Mouse (Mus musculus) small intestine, adult 10 weeks (tissue): ENCODE results near the gene Sp4. TPM values are rescaled to one million over a fixed set of nuclear protein-coding genes. Genes with fewer than 3 reads are reported as not detected.

Experiments
- polyA plus RNA-seq: library from polyadenylated mRNA; stranded (reverse); fragments of 350-450 nt; fragmentation: Illumina TruSeq; extraction: RNeasy Lipid Tissue Mini Kit (QIAGEN cat#74804); gene quantifications from one replicate; pipeline ENCODE4 v1.2.3, GENCODE M21; 2014; ENCODE audit warnings: low replicate concordance

The Sp4 gene
- polyA plus RNA-seq, result 14.8 TPM

DNA sequence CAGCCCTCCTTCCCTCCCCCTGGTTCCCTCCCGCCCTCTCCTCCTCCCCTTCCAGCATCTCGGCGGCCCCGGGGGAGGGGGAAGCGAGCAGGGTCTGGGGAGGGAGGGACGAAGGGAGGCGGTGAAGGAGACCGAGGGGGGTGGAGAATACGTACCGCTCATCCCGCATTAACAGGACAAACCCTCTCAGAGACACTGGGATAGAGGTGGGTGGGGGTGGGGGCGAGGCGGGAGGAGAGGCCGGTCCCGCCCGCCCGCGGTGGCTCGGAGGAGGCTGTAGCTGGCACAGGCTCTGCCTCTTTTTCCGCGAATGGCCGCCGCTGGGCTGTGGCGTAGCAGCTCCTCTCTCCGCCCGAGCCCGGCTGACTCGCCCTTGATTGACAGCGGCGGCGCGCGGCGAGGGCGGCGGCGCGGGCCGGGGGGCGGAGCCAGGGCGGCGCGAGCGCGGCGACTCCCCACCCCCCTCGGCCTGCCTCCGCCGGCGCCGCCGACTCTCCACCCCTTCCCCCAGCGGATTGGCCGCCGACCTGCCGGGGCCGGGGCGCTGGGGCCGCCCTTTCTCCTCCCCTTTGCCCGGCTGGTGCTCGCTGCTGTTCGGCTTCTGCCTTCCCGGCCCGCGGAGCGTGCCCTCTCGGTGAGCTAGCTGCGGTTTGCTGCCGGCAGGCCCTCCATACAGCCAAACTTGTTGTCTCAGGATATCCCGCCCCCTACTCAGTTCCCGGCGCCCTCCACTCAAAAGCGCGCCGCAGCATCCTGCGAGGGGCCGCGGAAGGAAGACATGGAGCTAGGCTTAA, at the start of gene Sp4:
Gene Sp4, minus strand, starts transcription at position 369 of the 794 bp plus-strand sequence.

DNA sequence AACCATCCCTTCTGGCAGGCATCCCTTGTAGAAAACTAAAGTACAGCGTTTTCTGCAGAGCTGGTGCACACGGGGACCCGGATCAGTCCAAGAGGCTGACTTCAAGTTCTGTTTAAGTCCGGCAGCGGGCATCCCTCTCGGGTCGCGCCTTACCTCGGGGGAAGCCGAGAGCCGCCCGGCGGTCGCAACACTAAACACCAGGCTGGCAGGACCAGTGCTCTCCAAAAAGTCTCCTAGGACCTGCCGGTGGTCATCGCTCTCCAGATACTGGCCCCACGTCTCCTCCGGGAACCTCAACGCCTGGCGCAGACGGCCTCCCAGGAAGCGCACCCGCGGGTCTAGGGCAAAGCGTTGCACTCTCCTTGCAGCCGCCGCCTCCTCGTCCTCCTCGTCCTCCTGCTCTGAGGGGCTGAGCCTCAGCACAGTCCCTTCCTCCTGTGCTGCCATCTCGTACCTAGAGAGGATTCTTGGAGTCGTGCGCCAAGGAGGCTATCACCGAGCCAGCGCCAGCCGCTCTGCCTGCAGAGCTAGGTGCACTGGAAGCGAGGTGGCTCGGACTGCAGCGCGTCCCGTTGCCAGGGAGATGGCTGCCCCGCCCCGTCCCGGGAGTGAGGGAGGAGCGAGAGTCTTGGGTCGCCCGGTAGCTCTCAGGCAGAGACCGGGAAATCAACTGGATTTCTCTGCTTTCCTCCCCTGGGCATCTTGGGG, 102.7 kb downstream of the Sp4 start, which contains the start of gene Dnah11:
Gene Dnah11, minus strand, starts transcription at position 658 of the 708 bp plus-strand sequence.

Other genes starting within 250 kb of the Sp4 start
- not detected for gene Dnah11, start 102.4 kb downstream of the Sp4 start, polyA plus RNA-seq